Mouse (Mus musculus) forebrain, embryonic 13.5 days (tissue): ENCODE results near the gene Sema4b. TPM values are rescaled to one million over a fixed set of nuclear protein-coding genes. Genes with fewer than 3 reads are reported as not detected.

Experiments used
- ATAC-seq: fragments of 200-750 bp; cut with Nextera tagmentation; 2 replicates; pipeline ENCODE4 v1.8.0; 2017
- H3K27ac ChIP-seq: fragments of 300-500 bp; sonication (generic); 2 replicates; pipeline ENCODE4 v1.5.1; 2015; ENCODE audit warnings: inconsistent platforms, mild to moderate bottlenecking, moderate library complexity
- H3K27me3 ChIP-seq: fragments of 300-500 bp; sonication (generic); 2 replicates; pipeline ENCODE4 v1.6.1; 2015; ENCODE audit warnings: mild to moderate bottlenecking, inconsistent platforms
- H3K36me3 ChIP-seq: fragments of 300-500 bp; sonication (generic); 2 replicates; pipeline ENCODE4 v1.6.1; 2015; ENCODE audit warnings: mild to moderate bottlenecking, inconsistent platforms; ENCODE audit not compliant: poor library complexity, severe bottlenecking
- H3K4me1 ChIP-seq: fragments of 300-500 bp; sonication (generic); 2 replicates; pipeline ENCODE4 v1.6.1; 2015; ENCODE audit warnings: inconsistent platforms
- H3K4me2 ChIP-seq: fragments of 300-500 bp; sonication (generic); 2 replicates; pipeline ENCODE4 v1.6.1; 2015; ENCODE audit warnings: inconsistent platforms, mild to moderate bottlenecking, moderate library complexity
- H3K4me3 ChIP-seq: fragments of 300-500 bp; sonication (generic); 2 replicates; pipeline ENCODE4 v1.5.1; 2015; ENCODE audit warnings: mild to moderate bottlenecking, inconsistent platforms
- H3K9ac ChIP-seq: fragments of 300-500 bp; sonication (generic); 2 replicates; pipeline ENCODE4 v1.6.1; 2015; ENCODE audit warnings: mild to moderate bottlenecking, inconsistent platforms
- H3K9me3 ChIP-seq: fragments of 300-500 bp; sonication (generic); replicated peaks from 2 replicates; pipeline ENCODE4 v1.6.1; 2016; ENCODE audit warnings: inconsistent platforms
- WGBS: fragments of 180-500 bp; shearing (Covaris S2); methylation state at CpG from one replicate; pipeline ENCODE4 v1.1.7; 2015; 5-methylcytosine and 5-hydroxymethylcytosine counted together
- polyA plus RNA-seq: library from polyadenylated mRNA; unstranded; fragments of >200 nt; fragmentation: Nextera tagmentation; extraction: Ambion mirVana; gene quantifications from 2 replicates; pipeline ENCODE4 v1.2.1, GENCODE M21; 2015

The Sema4b gene
- polyA plus RNA-seq, 1 experiment from 2014 or later = 20.7 TPM

DNA sequence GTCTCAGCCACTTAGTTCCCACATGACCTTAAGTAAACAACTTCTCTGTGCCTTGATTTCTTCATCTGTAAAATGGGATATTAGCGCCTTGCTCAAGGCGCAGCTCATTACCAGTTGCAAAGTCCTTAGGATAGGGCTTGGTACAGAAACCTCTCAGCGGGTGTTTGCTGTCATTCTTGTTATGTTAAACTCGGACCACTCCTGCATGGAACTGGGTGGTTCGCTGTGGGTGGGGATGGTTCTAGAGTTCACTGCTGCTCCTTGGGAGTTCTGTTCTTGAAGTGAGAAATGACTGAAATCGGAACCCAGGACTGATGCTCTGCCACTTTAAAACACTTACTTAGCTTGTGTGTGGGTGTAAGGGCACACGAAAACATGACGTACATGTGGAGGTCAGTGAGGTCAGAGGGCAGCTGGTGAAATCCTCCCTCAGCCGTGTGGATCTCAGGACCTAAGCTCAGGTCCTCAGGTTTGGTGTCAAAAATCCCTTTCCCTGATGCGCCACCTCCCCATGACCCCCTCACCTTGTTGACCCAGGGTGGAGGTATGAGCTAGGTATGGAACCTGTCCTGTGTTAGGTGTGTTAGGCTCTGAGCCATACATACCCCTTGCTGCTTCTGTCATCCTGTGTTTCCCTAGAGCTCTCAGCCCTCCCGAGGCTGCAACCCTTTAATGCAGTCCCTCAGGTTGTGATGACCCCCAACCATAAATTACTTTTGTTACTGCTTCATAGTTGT lies 13.4 kb downstream of the Sema4b start:
- H3K36me3 ChIP-seq = peaks cover 13% of the 10 kb centered on the region; the same call in 1 of the 2 replicates
- no peak overlapping the region for H3K27ac ChIP-seq
- ATAC-seq = no peak
- no peaks in the 10 kb centered on the region for H3K9me3 ChIP-seq
- H3K9ac ChIP-seq = peak overlapping the region; percentile 94; the same call in 1 of the 2 replicates
- H3K4me3 ChIP-seq = peak overlapping the region; percentile 75; the same call in 1 of the 2 replicates
- peak overlapping the region; percentile 78 for H3K4me2 ChIP-seq
- peaks cover 80% of the 10 kb centered on the region for H3K4me1 ChIP-seq
- no peaks in the 10 kb centered on the region for H3K27me3 ChIP-seq
- 79% methylated on average over 11 of the region's 11 CpGs for WGBS

- H3K4me2 ChIP-seq = peak overlapping the region; percentile 78; the same call in 1 of the 2 replicates
- peaks cover 13% of the 10 kb centered on the region; the same call in 1 of the 2 replicates for H3K36me3 ChIP-seq
- 87% methylated on average over 6 of the region's 6 CpGs for WGBS
- H3K9me3 ChIP-seq = no peaks in the 10 kb centered on the region
- ATAC-seq = no peak
- no peaks in the 10 kb centered on the region for H3K27me3 ChIP-seq
- no peak overlapping the region for H3K9ac ChIP-seq
- H3K4me3 ChIP-seq = no peak overlapping the region
- H3K4me1 ChIP-seq = peaks cover 79% of the 10 kb centered on the region
- H3K27ac ChIP-seq = no peak overlapping the region
Measured at GRCm38 (mm10) chr7:80200588-80200945, 13.9 kb downstream of the Sema4b start.

DNA sequence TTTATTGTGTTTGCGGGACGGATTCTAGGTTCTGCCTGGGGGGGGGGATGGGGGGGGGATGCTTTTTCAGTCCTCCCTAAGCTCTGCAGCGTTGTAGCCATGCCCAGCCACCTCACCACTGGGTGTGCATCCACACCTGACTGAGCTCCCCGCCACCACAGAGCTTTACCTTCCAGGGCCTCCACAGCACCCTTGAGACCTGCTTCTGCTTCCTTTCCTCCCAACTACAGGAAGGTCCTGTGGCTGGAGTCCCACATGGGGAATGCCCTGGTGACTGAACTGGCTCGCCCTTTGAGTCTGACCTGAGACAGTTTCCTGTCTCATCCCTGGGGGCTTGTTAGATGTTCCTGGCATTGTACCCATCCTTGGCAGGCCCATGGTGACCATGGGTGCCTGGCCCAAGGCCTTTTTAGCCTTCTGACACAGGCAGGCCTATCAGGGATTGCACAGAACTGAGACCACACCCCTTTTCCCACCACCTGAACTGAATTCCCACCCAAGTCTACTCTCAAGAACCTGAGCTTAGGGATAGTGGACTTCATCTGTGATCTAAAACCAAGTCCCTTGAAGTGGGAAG lies 14.4 kb downstream of the Sema4b start:
- Histone ChIP-seq H3K27me3 (no peaks in the 10 kb centered on the region), H3K9ac (no peak overlapping the region), H3K9me3 (no peaks in the 10 kb centered on the region), H3K27ac (no peak overlapping the region), H3K36me3 (peaks cover 13% of the 10 kb centered on the region; the same call in 1 of the 2 replicates), H3K4me3 (no peak overlapping the region), H3K4me2 (peak overlapping the region; percentile 10; the same call in 1 of the 2 replicates), H3K4me1 (peaks cover 78% of the 10 kb centered on the region)
- ATAC-seq = no peak
- 87% methylated on average over 5 of the region's 5 CpGs for WGBS

- peaks cover 13% of the 10 kb centered on the region; the same call in 1 of the 2 replicates for H3K36me3 ChIP-seq
- no peak overlapping the region for H3K4me3 ChIP-seq
- H3K9me3 ChIP-seq = no peaks in the 10 kb centered on the region
- H3K4me2 ChIP-seq = 0 out of 2 replicates have a peak overlapping the region, but pooled peaks have one; percentile 9
- ATAC-seq = no peak
- H3K4me1 ChIP-seq = peaks cover 78% of the 10 kb centered on the region
- H3K27me3 ChIP-seq = no peaks in the 10 kb centered on the region
- H3K9ac ChIP-seq = peak overlapping the region; percentile 27; the same call in 1 of the 2 replicates
- WGBS = 68% methylated on average over 15 of the region's 15 CpGs
- H3K27ac ChIP-seq = peak overlapping the region; percentile 35
Measured at GRCm38 (mm10) chr7:80201888-80202540, 15.4 kb downstream of the Sema4b start.

DNA sequence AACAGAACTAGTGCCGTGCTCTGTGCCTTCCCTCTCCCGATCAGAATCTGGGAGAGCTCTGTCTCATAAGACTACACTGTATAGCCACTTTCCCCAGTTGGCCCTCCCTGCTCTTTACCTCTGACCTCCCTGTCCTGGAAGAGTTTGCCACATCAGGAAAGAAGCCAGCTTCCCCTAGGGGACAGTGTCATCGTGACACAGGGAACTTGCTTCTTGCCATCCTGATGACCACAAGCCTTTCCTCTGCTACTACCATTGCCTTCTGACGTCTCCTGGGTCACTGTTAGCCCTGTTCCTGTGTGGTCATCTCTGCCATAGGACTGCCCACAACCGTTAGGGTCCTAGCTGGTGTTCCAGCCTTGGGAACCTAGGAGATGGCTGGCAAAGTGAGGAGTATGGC lies 16.3 kb downstream of the Sema4b start:
- Histone ChIP-seq H3K9me3 (no peaks in the 10 kb centered on the region), H3K4me2 (no peak overlapping the region), H3K9ac (peak overlapping the region; percentile 2; the same call in 1 of the 2 replicates), H3K4me1 (peaks cover 78% of the 10 kb centered on the region), H3K27me3 (no peaks in the 10 kb centered on the region), H3K36me3 (peaks cover 13% of the 10 kb centered on the region; the same call in 1 of the 2 replicates), H3K4me3 (no peak overlapping the region), H3K27ac (peak overlapping the region; percentile 60; the same call in 1 of the 2 replicates)
- 86% methylated on average over 5 of the region's 5 CpGs for WGBS
- ATAC-seq = no peak

DNA sequence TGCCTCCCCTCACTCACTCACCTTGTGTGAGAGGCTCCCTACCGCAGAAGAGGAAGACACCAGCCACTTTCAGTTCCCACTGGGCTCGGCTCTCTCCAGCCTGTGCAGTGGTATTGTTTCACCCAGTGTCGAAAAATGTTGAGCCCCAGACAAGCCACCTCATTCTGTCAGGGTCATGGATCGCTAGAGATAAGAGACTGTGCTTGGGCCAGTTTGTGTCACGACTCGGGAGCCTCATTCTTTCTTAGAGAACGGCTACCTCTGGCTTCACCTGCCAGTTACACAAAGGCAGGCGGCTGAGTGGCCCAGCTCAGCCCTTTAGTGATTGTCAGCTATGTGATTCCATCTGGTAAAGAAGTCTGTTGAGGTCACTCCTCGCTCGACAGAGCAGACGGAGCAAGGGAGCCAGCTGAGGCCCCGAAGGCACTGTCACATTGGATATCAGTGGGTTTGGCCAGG lies 17.0 kb downstream of the Sema4b start:
- H3K4me3 ChIP-seq = no peak overlapping the region
- 48% methylated on average over 12 of the region's 12 CpGs for WGBS
- peaks cover 85% of the 10 kb centered on the region for H3K4me1 ChIP-seq
- no peak overlapping the region for H3K4me2 ChIP-seq
- no peaks in the 10 kb centered on the region for H3K9me3 ChIP-seq
- H3K36me3 ChIP-seq = peaks cover 13% of the 10 kb centered on the region; the same call in 1 of the 2 replicates
- ATAC-seq = no peak
- H3K27ac ChIP-seq = peak overlapping the region; percentile 60
- no peaks in the 10 kb centered on the region for H3K27me3 ChIP-seq
- no peak overlapping the region for H3K9ac ChIP-seq

DNA sequence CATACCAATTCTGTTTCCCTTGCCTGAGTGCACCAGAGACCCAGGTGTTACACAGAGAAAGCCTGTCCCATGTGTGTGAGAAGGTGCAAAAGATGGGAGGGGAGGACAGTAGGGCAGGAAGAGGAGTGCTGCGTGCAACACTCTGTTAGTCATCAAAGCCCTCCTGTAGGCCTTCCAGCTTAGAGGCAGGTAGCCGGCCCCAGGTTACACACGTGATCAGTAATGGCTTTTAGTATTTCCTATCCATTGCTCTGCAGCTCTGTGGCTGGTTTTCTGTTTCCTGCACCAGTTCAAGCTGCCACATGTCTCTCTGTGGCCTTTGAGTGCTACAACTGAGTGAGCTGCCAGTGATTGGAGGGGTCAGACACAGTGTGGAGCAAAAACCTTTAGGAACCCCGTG lies 17.7 kb downstream of the Sema4b start:
- Histone ChIP-seq H3K36me3 (peaks cover 13% of the 10 kb centered on the region; the same call in 1 of the 2 replicates), H3K4me3 (no peak overlapping the region), H3K9ac (no peak overlapping the region), H3K27ac (peak overlapping the region; percentile 19; the same call in 1 of the 2 replicates), H3K9me3 (no peaks in the 10 kb centered on the region), H3K27me3 (no peaks in the 10 kb centered on the region), H3K4me1 (peaks cover 85% of the 10 kb centered on the region), H3K4me2 (no peak overlapping the region)
- 93% methylated on average over 4 of the region's 4 CpGs for WGBS
- no peak for ATAC-seq

GRCm38 (mm10) chr7:80204961-80205360 lies 18.3 kb downstream of the Sema4b start:
- Histone ChIP-seq H3K27me3 (no peaks in the 10 kb centered on the region), H3K9me3 (no peaks in the 10 kb centered on the region), H3K27ac (no peak overlapping the region), H3K4me3 (no peak overlapping the region), H3K9ac (no peak overlapping the region), H3K4me1 (peaks cover 83% of the 10 kb centered on the region), H3K4me2 (no peak overlapping the region), H3K36me3 (peaks cover 13% of the 10 kb centered on the region; the same call in 1 of the 2 replicates)
- ATAC-seq = no peak
- 81% methylated on average over 7 of the region's 7 CpGs for WGBS

DNA sequence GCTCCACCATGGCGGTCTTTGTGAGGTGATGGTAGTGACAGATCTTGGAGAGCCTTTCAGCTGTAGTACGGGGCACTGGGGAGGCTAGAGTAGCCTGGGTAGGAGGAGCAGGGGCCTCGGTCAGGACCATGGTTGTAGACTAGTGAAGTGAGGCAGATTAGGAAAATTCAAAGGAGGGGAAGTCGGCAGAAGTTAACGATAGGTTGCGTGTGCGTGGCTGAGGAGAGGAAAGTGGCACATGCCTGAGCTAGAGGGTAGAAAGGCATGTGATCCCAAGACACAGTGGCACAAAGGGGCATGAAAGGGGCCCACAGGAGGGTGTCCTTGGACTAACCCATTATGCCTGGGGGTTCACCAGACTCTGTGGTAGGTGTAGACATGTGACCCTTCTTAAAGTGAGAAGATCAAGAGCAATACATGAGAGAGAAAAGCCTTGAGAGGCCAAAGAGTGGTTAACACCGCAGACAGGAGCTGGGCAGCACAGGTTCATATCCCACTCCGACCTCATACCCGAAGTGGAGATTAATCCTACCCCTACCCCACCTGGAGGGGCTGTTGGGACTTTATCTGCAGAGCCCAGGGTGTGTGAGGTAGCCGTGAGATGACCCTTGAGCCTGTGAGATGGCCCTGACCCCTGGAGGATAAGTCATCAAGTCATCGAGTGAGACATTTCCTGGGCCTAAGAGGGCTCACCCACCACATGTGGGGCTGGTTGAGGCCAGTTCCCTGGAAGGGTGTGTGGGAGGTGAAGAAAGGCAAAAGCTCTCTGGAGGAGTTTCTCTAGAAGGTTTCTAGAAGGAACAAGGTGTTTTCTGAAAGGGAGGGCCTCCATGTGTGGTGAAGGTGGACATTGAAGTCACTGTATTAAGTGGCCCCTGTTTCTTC lies 19.3 kb downstream of the Sema4b start:
- Histone ChIP-seq H3K4me3 (no peak overlapping the region), H3K9me3 (no peaks in the 10 kb centered on the region), H3K27me3 (no peaks in the 10 kb centered on the region), H3K4me2 (no peak overlapping the region), H3K36me3 (peaks cover 12% of the 10 kb centered on the region; the same call in 1 of the 2 replicates), H3K4me1 (peaks cover 79% of the 10 kb centered on the region), H3K27ac (no peak overlapping the region), H3K9ac (no peak overlapping the region)
- WGBS = 88% methylated on average over 12 of the region's 12 CpGs
- ATAC-seq = no peak

DNA sequence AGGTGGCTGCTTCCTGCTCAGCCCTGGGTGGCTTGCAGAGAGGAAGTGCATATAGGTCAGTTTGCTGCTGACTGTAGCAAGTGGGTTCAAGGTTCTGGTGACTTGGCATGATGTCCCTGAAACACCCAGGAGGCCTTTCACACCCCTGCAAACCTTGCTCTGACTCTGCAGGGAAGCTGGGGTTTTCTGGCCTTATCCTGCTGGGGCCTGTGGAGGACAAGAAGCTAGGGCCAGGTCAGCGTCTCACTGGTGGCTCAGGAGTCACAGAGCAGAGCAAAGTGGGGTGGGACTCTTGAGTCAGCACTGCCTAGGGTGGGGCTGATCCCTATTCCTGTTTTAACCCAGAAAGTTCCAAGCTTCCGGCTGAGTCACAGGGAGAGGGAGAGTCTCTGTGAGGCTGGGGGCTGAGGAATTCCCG lies 20.7 kb downstream of the Sema4b start:
- H3K27ac ChIP-seq = no peak overlapping the region

DNA sequence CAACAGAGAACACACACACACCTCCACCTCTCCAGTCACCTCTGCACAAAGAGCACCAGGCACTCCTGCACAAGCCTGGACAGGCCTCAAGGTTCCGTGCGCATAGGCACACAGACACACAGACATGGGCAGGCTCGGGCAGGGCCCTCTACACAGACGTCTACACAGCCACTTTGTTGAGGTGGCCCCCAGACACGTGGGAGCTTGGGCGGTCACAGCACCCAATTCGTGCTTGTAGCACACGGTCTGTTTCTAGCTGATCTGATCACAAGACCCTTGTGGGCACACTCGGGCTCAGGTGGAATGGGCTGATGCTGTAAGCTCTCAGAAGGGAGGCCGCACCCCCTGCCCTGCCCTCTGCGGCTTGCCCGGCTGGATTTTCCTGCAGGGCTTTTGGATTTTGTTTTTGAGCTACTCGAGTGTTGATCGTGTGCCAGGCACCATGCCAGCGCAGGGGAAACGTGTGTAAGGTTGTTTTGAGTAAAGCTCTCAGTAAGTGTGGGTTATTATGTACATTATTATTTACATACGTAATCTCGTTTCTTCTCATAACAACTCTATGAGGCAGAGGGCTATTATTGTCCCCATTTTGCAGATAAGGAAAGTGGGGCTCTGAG lies 21.5 kb downstream of the Sema4b start:
- no peak for ATAC-seq
- 76% methylated on average over 18 of the region's 18 CpGs for WGBS
- H3K36me3 ChIP-seq = peaks cover 5% of the 10 kb centered on the region
- H3K27me3 ChIP-seq = no peaks in the 10 kb centered on the region
- H3K9ac ChIP-seq = no peak overlapping the region
- H3K4me2 ChIP-seq = no peak overlapping the region
- no peak overlapping the region for H3K4me3 ChIP-seq
- no peaks in the 10 kb centered on the region for H3K9me3 ChIP-seq
- peak overlapping the region; percentile 36; the same call in 1 of the 2 replicates for H3K27ac ChIP-seq
- H3K4me1 ChIP-seq = peaks cover 62% of the 10 kb centered on the region

More for the DNA sequence above, 20.7 kb downstream of the Sema4b start:
- no peak overlapping the region for H3K4me2 ChIP-seq
- ATAC-seq = no peak
- WGBS = 76% methylated on average over 3 of the region's 3 CpGs
- H3K4me1 ChIP-seq = peaks cover 70% of the 10 kb centered on the region
- H3K9me3 ChIP-seq = no peaks in the 10 kb centered on the region
- H3K4me3 ChIP-seq = no peak overlapping the region
- no peak overlapping the region for H3K9ac ChIP-seq
- H3K27me3 ChIP-seq = no peaks in the 10 kb centered on the region
- peaks cover 5% of the 10 kb centered on the region; the same call in 1 of the 2 replicates for H3K36me3 ChIP-seq
